In the genomic region with DNA sequence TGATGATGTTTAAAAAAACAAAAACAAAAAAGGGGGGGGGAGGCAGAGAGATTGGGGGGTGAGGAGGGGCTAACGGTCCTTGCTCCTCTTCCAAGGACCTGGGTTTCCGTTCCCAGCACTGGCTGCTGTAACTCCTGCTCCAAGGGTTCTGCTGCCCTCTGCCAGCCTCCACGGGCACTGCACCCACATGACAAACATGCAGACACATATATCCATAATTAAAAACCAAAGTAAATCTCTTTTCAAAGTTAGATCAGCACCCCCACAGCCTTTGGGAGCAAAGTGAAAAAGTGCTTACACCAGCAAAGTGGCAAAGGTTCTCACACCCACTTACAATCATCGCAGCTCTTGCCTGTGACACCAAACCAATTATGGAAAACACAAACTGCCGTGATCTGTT, we compare ENCODE assay signal across 12 mouse cellular contexts. TPM values are rescaled to one million over a fixed set of nuclear protein-coding genes. Genes with fewer than 3 reads are reported as not detected.
DNase-seq lines count a peak whose midpoint lies in the region; ATAC-seq and TF ChIP-seq lines count a peak whose summit lies in the region.
"Had no signal": no experiment of that assay in that cellular context is flagged by ENCODE, and none has a peak within 500 bp of the region (broad histone marks: within the 10 kb centered on the region; RNA-seq: fewer than 3 reads in every experiment).

No protein-coding gene starts in this region.

- no peaks in the 10 kb centered on the region for H3K36me3 ChIP-seq in splenic B cell, adult 2 months (ENCODE audit: control insufficient read depth, insufficient read depth, low read length, poor library complexity, severe bottlenecking)
- H3K36me3 ChIP-seq: intestine, embryonic 15.5 days had no signal

- POLR2A ChIA-PET in Patski (lab: Charles Lee): no interaction called here

- DNase-seq in layer of hippocampus, adult 2 months (ENCODE audit: low spot score in 2 of 2): no peak
- DNase-seq in layer of hippocampus, adult 9-11 months: no peak
- peak; percentile 25 for DNase-seq in thymus, postnatal 25 days
- no peak for DNase-seq in thymus, postnatal 0 days (ENCODE audit: low spot score)
- no peak for DNase-seq in Patski (ENCODE audit: low read depth, low spot score)
- peak; percentile 24 for DNase-seq in splenic B cell, adult 2 months (ENCODE audit: low read depth, low spot score)
- no peak for DNase-seq in embryo, embryonic 9.5 days (ENCODE audit: extremely low spot score)
- DNase-seq: adrenal gland, postnatal 10 days; cerebellum, adult 11 months; heart, postnatal 36 days had no signal

- TF ChIP-seq CTCF in layer of hippocampus, adult 2 months (conservative IDR thresholded peaks at IDR 0.05): peak; percentile 56
- TF ChIP-seq CTCF in Patski (IDR thresholded peaks at IDR 0.05): peak; percentile 58

- no peak overlapping the region for H3K4me3 ChIP-seq in layer of hippocampus, adult 2 months
- H3K4me3 ChIP-seq: intestine, embryonic 15.5 days; megakaryocyte, embryonic 14.5 days had no signal

- in situ Hi-C loops in Patski (cut with MboI; ENCODE audit: low pct_unique_long_range_greater_than_20kb): loop anchor here (5.0 kb wide), 1 partner anchor 61 kb away; no protein-coding TSS in a partner anchor

- no peak for ATAC-seq in Patski
- ATAC-seq: intestine, embryonic 15.5 days had no signal

- no peak overlapping the region for H3K27ac ChIP-seq in layer of hippocampus, adult 2 months
- H3K27ac ChIP-seq: intestine, embryonic 15.5 days had no signal

- no peaks in the 10 kb centered on the region for H3K27me3 ChIP-seq in Patski
- no peaks in the 10 kb centered on the region for H3K27me3 ChIP-seq in splenic B cell, adult 2 months (ENCODE audit: control insufficient read depth, insufficient read depth, low read length, poor library complexity, severe bottlenecking)
- H3K27me3 ChIP-seq: intestine, embryonic 15.5 days; megakaryocyte, embryonic 14.5 days had no signal

- CTCF ChIA-PET in Patski (lab: Charles Lee): interaction anchor here (1.0 kb wide), 1 partner anchor 66 kb away, joined by 4 read pairs; no protein-coding TSS in a partner anchor

RNA-seq across cellular contexts. Expression of a gene that starts 57.7 kb away (rescaled TPM):
- total RNA-seq in layer of hippocampus, adult 2 months (2021): 10 to 100 TPM; 66.0 to 81.4 TPM
- 46.9 and 63.2 TPM in 2 replicates for polyA plus RNA-seq in thymus, postnatal 0 days (2015; fragmentation: Nextera tagmentation; extraction: Ambion mirVana)
- 30.8 TPM for polyA plus RNA-seq in Patski (2021)

Comparison
In these comparisons a context has a peak if more than half of its experiments do, and no peak if none do; other contexts are left out.
1. DNase-seq: peak in thymus, postnatal 25 days (single experiment) and splenic B cell, adult 2 months (single experiment); none in layer of hippocampus, adult 2 months (0 of 2), layer of hippocampus, adult 9-11 months (single experiment), thymus, postnatal 0 days (single experiment), Patski (single experiment) and embryo, embryonic 9.5 days (single experiment).